In the genomic region with DNA sequence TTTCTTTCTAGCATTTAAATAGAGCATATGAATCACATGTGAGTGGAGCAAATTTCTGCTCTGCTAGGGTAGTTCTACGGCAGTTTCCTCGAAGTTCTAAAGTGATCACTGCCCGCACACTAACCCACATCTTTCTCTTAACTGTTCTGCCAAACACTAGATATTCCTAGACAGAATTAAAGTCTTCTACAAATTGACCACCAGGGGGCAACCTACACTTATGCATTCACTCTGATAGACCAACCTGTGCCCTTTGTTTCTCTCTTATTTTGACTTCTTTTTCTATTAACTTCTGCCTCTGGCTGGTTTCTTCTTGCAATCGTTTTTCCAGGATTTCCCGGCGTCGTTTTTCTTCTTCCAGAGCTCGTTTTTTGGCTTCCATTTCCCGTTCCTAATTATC, we compare ENCODE assay signal across 9 mouse cellular contexts. TPM values are rescaled to one million over a fixed set of nuclear protein-coding genes. Genes with fewer than 3 reads are reported as not detected.
DNase-seq lines count a peak whose midpoint lies in the region; ATAC-seq lines count a peak whose summit lies in the region.
"Had no signal": no experiment of that assay in that cellular context is flagged by ENCODE, and none has a peak within 500 bp of the region (broad histone marks: within the 10 kb centered on the region; RNA-seq: fewer than 3 reads in every experiment).

No protein-coding gene starts in this region.

- no peaks in the 10 kb centered on the region for H3K27me3 ChIP-seq in embryonic facial prominence, embryonic 11.5 days (ENCODE audit: control insufficient read depth, insufficient read depth, low read length)
- no peaks in the 10 kb centered on the region for H3K27me3 ChIP-seq in intestine, embryonic 14.5 days (replicated peaks; ENCODE audit: control insufficient read depth, insufficient read depth, low read length)
- H3K27me3 ChIP-seq: stomach, embryonic 15.5 days had no signal

- no peak overlapping the region for H3K4me3 ChIP-seq in embryonic facial prominence, embryonic 11.5 days (ENCODE audit: low read depth, low read length)
- H3K4me3 ChIP-seq in intestine, embryonic 14.5 days (ENCODE audit: low read depth, low read length) = no peak overlapping the region
- H3K4me3 ChIP-seq: stomach, embryonic 15.5 days had no signal

- H3K36me3 ChIP-seq in embryonic facial prominence, embryonic 11.5 days (replicated peaks; ENCODE audit: control insufficient read depth, insufficient read depth, low read depth, low read length) = no peaks in the 10 kb centered on the region; the same call in 1 of the 2 replicates
- H3K36me3 ChIP-seq in intestine, embryonic 14.5 days (ENCODE audit: control insufficient read depth, insufficient read depth, low read length) = peaks cover 49% of the 10 kb centered on the region

- DNase-seq in gastrocnemius, adult 18-20 months (ENCODE audit: low spot score) = peak; percentile 69
- DNase-seq in gastrocnemius, postnatal 25 days = no peak
- peak; percentile 57 for DNase-seq in thymus, postnatal 14 days
- no peak for DNase-seq in thymus, adult 18-20 months
- DNase-seq in embryonic facial prominence, embryonic 11.5 days (ENCODE audit: low spot score) = peak; percentile 87
- no peak for DNase-seq in intestine, embryonic 14.5 days (ENCODE audit: low spot score)
- no peak for DNase-seq in urinary bladder, postnatal 10 days (ENCODE audit: low spot score)

- ATAC-seq in embryonic facial prominence, embryonic 11.5 days (replicated peaks; ENCODE audit: insufficient number of reproducible peaks, low FRiP score, low TSS enrichment, low read depth) = no peak
- ATAC-seq in intestine, embryonic 14.5 days (replicated peaks; ENCODE audit: low FRiP score, low TSS enrichment, low read depth) = 0 out of 2 replicates have a peak, but pooled peaks have one; percentile 50
- ATAC-seq in megakaryocyte progenitor cell, adult 5-6 weeks (replicated peaks; ENCODE audit: poor library complexity) = peak; percentile 93

- H3K27ac ChIP-seq in embryonic facial prominence, embryonic 11.5 days (replicated peaks; ENCODE audit: low read depth, low read length) = no peak overlapping the region
- H3K27ac ChIP-seq in intestine, embryonic 14.5 days (ENCODE audit: low read depth) = no peak overlapping the region
- H3K27ac ChIP-seq: stomach, embryonic 15.5 days had no signal

- H3K9ac ChIP-seq in embryonic facial prominence, embryonic 11.5 days (replicated peaks; ENCODE audit: low read length) = no peak overlapping the region
- no peak overlapping the region for H3K9ac ChIP-seq in intestine, embryonic 14.5 days (ENCODE audit: low read length)
- H3K9ac ChIP-seq: stomach, embryonic 15.5 days had no signal

- 47% methylated on average over 9 of the region's 9 CpGs for WGBS in embryonic facial prominence, embryonic 11.5 days
- WGBS in intestine, embryonic 14.5 days = 40% methylated on average over 9 of the region's 9 CpGs

- H3K4me1 ChIP-seq in embryonic facial prominence, embryonic 11.5 days (ENCODE audit: control insufficient read depth, insufficient read depth, low read length) = no peaks in the 10 kb centered on the region
- no peaks in the 10 kb centered on the region for H3K4me1 ChIP-seq in intestine, embryonic 14.5 days (replicated peaks; ENCODE audit: control insufficient read depth, insufficient read depth, low read length)
- H3K4me1 ChIP-seq: stomach, embryonic 15.5 days had no signal

- no peak overlapping the region for H3K4me2 ChIP-seq in embryonic facial prominence, embryonic 11.5 days (ENCODE audit: low read depth, low read length)
- no peak overlapping the region for H3K4me2 ChIP-seq in intestine, embryonic 14.5 days (ENCODE audit: low read length)
- H3K4me2 ChIP-seq: stomach, embryonic 15.5 days had no signal

- no peaks in the 10 kb centered on the region for H3K9me3 ChIP-seq in embryonic facial prominence, embryonic 11.5 days (replicated peaks; ENCODE audit: control insufficient read depth, low read length)
- no peaks in the 10 kb centered on the region for H3K9me3 ChIP-seq in intestine, embryonic 14.5 days (ENCODE audit: control insufficient read depth, low read length)
- H3K9me3 ChIP-seq: stomach, embryonic 15.5 days had no signal

RNA-seq across cellular contexts. Expression of gene Abhd10, which starts 14.1 kb away (rescaled TPM):
- total RNA-seq in gastrocnemius, adult 18-20 months (2021) = 10 to 100 TPM; 11.3 to 13.8 TPM
- 10 to 100 TPM; 10.5 to 13.5 TPM for total RNA-seq in gastrocnemius, postnatal 25 days (2021)
- polyA plus RNA-seq in embryonic facial prominence, embryonic 11.5 days (2014; fragmentation: Nextera tagmentation; extraction: Ambion mirVana) = 36.9 and 40.6 TPM in 2 replicates
- 33.9 and 37.8 TPM in 2 replicates for polyA plus RNA-seq in intestine, embryonic 14.5 days (2014; fragmentation: Nextera tagmentation; extraction: Ambion mirVana)
- total RNA-seq in megakaryocyte progenitor cell, adult 5-6 weeks (2015) = 22.5 and 25.0 TPM in 2 replicates
- total RNA-seq in megakaryocyte progenitor cell, adult 5-6 weeks (2017) = 18.2 and 27.4 TPM in 2 replicates

RNA-seq across cellular contexts. Expression of gene Tagln3, which starts 32.4 kb away (rescaled TPM):
- total RNA-seq in gastrocnemius, adult 18-20 months (2021) = under 1 TPM; 0.18 to 0.47 TPM
- total RNA-seq in gastrocnemius, postnatal 25 days (2021) = under 1 TPM; 0.28 to 0.56 TPM
- polyA plus RNA-seq in embryonic facial prominence, embryonic 11.5 days (2014; fragmentation: Nextera tagmentation; extraction: Ambion mirVana) = 94.9 and 116 TPM in 2 replicates
- 42.5 and 50.0 TPM in 2 replicates for polyA plus RNA-seq in intestine, embryonic 14.5 days (2014; fragmentation: Nextera tagmentation; extraction: Ambion mirVana)
- not detected in 2 replicates for total RNA-seq in megakaryocyte progenitor cell, adult 5-6 weeks (2015)
- not detected in 2 replicates for total RNA-seq in megakaryocyte progenitor cell, adult 5-6 weeks (2017)

Comparison
In these comparisons a context has a peak if more than half of its experiments do, and no peak if none do; other contexts are left out.
1. DNase-seq: peak in gastrocnemius, adult 18-20 months (single experiment), thymus, postnatal 14 days (single experiment) and embryonic facial prominence, embryonic 11.5 days (single experiment); none in gastrocnemius, postnatal 25 days (single experiment), thymus, adult 18-20 months (0 of 2), intestine, embryonic 14.5 days (single experiment) and urinary bladder, postnatal 10 days (single experiment).